Mouse (Mus musculus) frontal cortex, adult 2 months (tissue): ENCODE data around the gene Paqr7. TPM values are rescaled to one million over a fixed set of nuclear protein-coding genes. Genes with fewer than 3 reads are reported as not detected.

ENCODE experiments used
- polyA plus RNA-seq: library from polyadenylated mRNA; depleted of rRNA; stranded (reverse); fragments of >200 nt; gene quantifications from 2 replicates; pipeline ENCODE4 v1.2.3, GENCODE M21; 2012; rRNA removed

Gene Paqr7
- polyA plus RNA-seq, 1 experiment: 65.6 TPM

Other genes with a start within 250 kb of the Paqr7 start
- not detected in 2 replicates for gene Gm30191, start 249.8 kb upstream of the Paqr7 start, polyA plus RNA-seq
- gene Grrp1, start 242.6 kb upstream of the Paqr7 start, polyA plus RNA-seq: 7.4 and 7.9 TPM in 2 replicates
- gene Pdik1l, start 208.8 kb upstream of the Paqr7 start, polyA plus RNA-seq: 8.5 and 8.9 TPM in 2 replicates
- gene Trim63, start 181.6 kb upstream of the Paqr7 start, polyA plus RNA-seq: 0.15 and 0.36 TPM in 2 replicates
- 0.29 and 0.58 TPM in 2 replicates for gene Slc30a2, start 153.5 kb upstream of the Paqr7 start, polyA plus RNA-seq
- 30.3 and 32.1 TPM in 2 replicates for gene Extl1, start 112.8 kb upstream of the Paqr7 start, polyA plus RNA-seq
- 11.4 and 12.4 TPM in 2 replicates for gene Pafah2, start 100.4 kb upstream of the Paqr7 start, polyA plus RNA-seq
- 976 and 1,019 TPM in 2 replicates for gene Stmn1, start 28.4 kb upstream of the Paqr7 start, polyA plus RNA-seq
- 0.50 TPM in 1 of 2 replicates, not detected in the other for gene Aunip, start 14.3 kb downstream of the Paqr7 start, polyA plus RNA-seq
- 135 and 139 TPM in 2 replicates for gene Mtfr1l, start 38.7 kb downstream of the Paqr7 start, polyA plus RNA-seq
- 16.4 and 19.4 TPM in 2 replicates for gene Selenon, start 55.5 kb downstream of the Paqr7 start, polyA plus RNA-seq
- 17.2 and 20.6 TPM in 2 replicates for gene Man1c1, start 207.6 kb downstream of the Paqr7 start, polyA plus RNA-seq